Comparison of ENCODE assay signal across 7 mouse cellular contexts in genomic region chr2:179200495-179200894, GRCm38 (mm10).
DNase-seq lines count a peak whose midpoint lies in the region; ATAC-seq lines count a peak whose summit lies in the region.

No protein-coding gene starts in this region.

- 10% methylated on average over 6 of the region's 6 CpGs for WGBS in embryonic facial prominence, embryonic 12.5 days
- WGBS in forebrain, embryonic 16.5 days = 11% methylated on average over 6 of the region's 6 CpGs

- no peak overlapping the region for H3K27ac ChIP-seq in embryonic facial prominence, embryonic 12.5 days
- no peak overlapping the region for H3K27ac ChIP-seq in forebrain, embryonic 16.5 days (ENCODE audit: low read length)

- ATAC-seq in embryonic facial prominence, embryonic 12.5 days (ENCODE audit: insufficient number of reproducible peaks, insufficient read depth, low FRiP score, low TSS enrichment) = peak; percentile 79; the same call in 1 of the 2 replicates
- ATAC-seq in forebrain, embryonic 16.5 days = no peak

- no peaks in the 10 kb centered on the region for H3K27me3 ChIP-seq in embryonic facial prominence, embryonic 12.5 days
- no peaks in the 10 kb centered on the region for H3K27me3 ChIP-seq in forebrain, embryonic 16.5 days (replicated peaks; ENCODE audit: control insufficient read depth, insufficient read depth, low read length)

- DNase-seq in layer of hippocampus, postnatal 10 days (ENCODE audit: low spot score in 2 of 2) = peak; percentile 28 to 33
- no peak for DNase-seq in layer of hippocampus, postnatal 25 days (ENCODE audit: extremely low spot score in 1 of 2, low spot score in 1 of 2)
- DNase-seq in adrenal gland, postnatal 4 days (ENCODE audit: low spot score in 2 of 2) = peak; percentile 11 to 28
- peak; percentile 77 for DNase-seq in mesoderm, embryonic 11.5 days (ENCODE audit: low read depth, low spot score)
- DNase-seq in MN1 (ENCODE audit: low spot score) = no peak

- no peaks in the 10 kb centered on the region for H3K4me1 ChIP-seq in embryonic facial prominence, embryonic 12.5 days
- no peaks in the 10 kb centered on the region for H3K4me1 ChIP-seq in forebrain, embryonic 16.5 days (replicated peaks; ENCODE audit: control insufficient read depth, insufficient read depth, low read length)

- H3K4me2 ChIP-seq in embryonic facial prominence, embryonic 12.5 days (replicated peaks) = no peak overlapping the region
- H3K4me2 ChIP-seq in forebrain, embryonic 16.5 days (ENCODE audit: low read length) = no peak overlapping the region

- no peak overlapping the region for H3K9ac ChIP-seq in embryonic facial prominence, embryonic 12.5 days
- H3K9ac ChIP-seq in forebrain, embryonic 16.5 days (replicated peaks; ENCODE audit: low read depth, low read length) = no peak overlapping the region

- no peaks in the 10 kb centered on the region for H3K36me3 ChIP-seq in embryonic facial prominence, embryonic 12.5 days
- H3K36me3 ChIP-seq in forebrain, embryonic 16.5 days (ENCODE audit: control insufficient read depth, insufficient read depth) = no peaks in the 10 kb centered on the region

- no peaks in the 10 kb centered on the region for H3K9me3 ChIP-seq in embryonic facial prominence, embryonic 12.5 days
- H3K9me3 ChIP-seq in forebrain, embryonic 16.5 days (ENCODE audit: control insufficient read depth, low read length) = no peaks in the 10 kb centered on the region

- no peak overlapping the region for H3K4me3 ChIP-seq in embryonic facial prominence, embryonic 12.5 days
- no peak overlapping the region for H3K4me3 ChIP-seq in forebrain, embryonic 16.5 days (replicated peaks; ENCODE audit: low read length)

Comparison
In these comparisons a context has a peak if more than half of its experiments do, and no peak if none do; other contexts are left out.
1. DNase-seq: peak in layer of hippocampus, postnatal 10 days (2 of 2), adrenal gland, postnatal 4 days (2 of 2) and mesoderm, embryonic 11.5 days (single experiment); none in layer of hippocampus, postnatal 25 days (0 of 2) and MN1 (single experiment).